Mouse (Mus musculus): Measurements from ENCODE around the gene Tatdn2. TPM values are rescaled to one million over a fixed set of nuclear protein-coding genes. Genes with fewer than 3 reads are reported as not detected.
"Not testable (repeated sequence)": the region's sequence is repeated elsewhere in the genome, so short reads cannot be mapped to it uniquely, and the experiment has no call there.

Gene Tatdn2
- polyA plus RNA-seq, 1 experiment: 27.6 TPM

DNA sequence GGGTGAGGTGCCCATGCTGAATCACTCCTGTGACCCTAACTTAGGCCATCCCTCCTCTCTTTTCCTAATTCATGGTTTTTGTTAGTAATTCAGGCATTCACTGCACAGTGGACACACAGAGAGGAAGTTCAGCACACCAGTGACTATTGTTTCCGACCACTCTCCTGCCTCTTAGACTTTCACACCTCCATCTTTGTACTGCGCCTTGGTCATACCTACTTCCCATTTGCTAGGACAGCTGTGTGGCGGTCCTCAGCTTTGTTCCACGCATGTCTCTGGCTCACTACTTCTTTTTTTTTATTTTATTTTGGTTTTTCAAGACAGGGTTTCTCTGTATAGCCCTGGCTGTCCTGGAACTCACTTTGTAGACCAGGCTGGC lies 5.8 kb upstream of the Tatdn2 start:
- TF ChIP-seq POLR2A (IDR thresholded peaks at IDR 0.05; ENCODE audit: borderline replicate concordance, extremely low read depth, insufficient read depth, insufficient read length, poor library complexity, severe bottlenecking) (no peak), CTCF (IDR thresholded peaks at IDR 0.05; ENCODE audit: borderline replicate concordance, extremely low read depth, insufficient read depth, insufficient read length) (no peak)
- no peak for DNase-seq (ENCODE audit: low read depth)

DNA sequence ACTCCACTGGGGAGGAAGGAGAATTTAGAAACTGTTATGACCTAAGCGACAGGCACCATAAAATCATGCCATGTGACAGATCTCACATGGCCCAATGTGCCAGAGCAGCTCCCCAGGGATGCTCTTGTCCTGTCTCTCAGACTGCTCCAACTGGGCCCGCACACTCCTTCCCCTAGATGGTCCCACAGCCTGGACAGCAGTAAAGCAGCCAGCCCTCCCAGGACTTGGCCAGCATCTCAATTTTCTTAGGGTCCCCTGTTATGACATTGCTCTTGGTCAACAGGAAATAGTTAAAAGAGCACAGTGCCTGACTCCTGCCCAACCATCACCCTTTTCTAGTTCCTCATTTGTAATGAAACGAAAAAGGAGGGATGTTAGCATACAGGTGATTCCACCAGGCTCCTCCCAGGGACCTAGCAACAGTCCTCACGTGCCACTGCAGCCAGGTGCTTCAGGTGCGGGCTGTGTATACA lies 4.2 kb upstream of the Tatdn2 start:
- TF ChIP-seq POLR2A (IDR thresholded peaks at IDR 0.05; ENCODE audit: borderline replicate concordance, extremely low read depth, insufficient read depth, insufficient read length, poor library complexity, severe bottlenecking): no peak
- DNase-seq (ENCODE audit: low read depth): no peak

DNA sequence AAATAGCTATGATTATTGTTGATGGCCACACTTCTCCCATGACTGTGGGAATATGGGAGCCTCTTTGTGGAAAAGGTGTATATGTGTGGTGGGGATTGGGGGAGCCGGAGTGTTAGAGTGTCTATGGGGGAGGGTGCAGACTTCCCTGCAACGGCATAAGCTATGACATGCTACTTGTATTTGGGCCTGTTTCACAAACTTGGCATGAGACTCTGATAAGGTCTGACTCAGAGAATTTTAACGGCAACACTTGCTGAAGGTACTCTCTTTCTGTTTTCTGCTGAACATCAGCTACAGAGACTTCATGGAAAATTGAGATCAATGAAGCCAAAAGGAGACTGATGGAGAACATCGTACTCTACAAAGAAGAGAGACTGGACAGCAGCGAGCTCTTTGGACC lies 3.5 kb upstream of the Tatdn2 start:
- TF ChIP-seq POLR2A (IDR thresholded peaks at IDR 0.05; ENCODE audit: borderline replicate concordance, extremely low read depth, insufficient read depth, insufficient read length, poor library complexity, severe bottlenecking) (no peak), CTCF (IDR thresholded peaks at IDR 0.05; ENCODE audit: borderline replicate concordance, extremely low read depth, insufficient read depth, insufficient read length) (no peak)
- DNase-seq (ENCODE audit: low read depth): no peak

DNA sequence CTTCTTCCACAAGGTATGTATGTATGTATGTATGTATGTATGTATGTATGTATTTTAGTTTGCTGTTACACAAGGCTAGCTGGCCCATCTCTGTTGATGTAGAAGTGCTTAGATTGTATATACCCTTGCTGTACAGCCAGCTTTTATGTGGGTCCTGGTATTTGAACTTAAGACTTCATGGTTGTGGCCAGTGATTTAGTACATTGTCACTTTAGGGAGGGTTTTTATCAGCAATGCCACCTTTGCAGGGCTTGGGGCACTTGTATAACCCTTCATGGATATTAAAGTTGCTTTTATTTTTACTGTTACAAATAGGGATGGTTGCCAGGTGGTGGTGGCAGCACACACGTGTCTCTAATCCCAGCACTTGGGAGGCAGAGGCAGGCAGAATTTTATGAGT lies 1.6 kb upstream of the Tatdn2 start:
- TF ChIP-seq CTCF (IDR thresholded peaks at IDR 0.05; ENCODE audit: borderline replicate concordance, extremely low read depth, insufficient read depth, insufficient read length) (no peak), POLR2A (IDR thresholded peaks at IDR 0.05; ENCODE audit: borderline replicate concordance, extremely low read depth, insufficient read depth, insufficient read length, poor library complexity, severe bottlenecking) (no peak)
- no peak for DNase-seq (ENCODE audit: low read depth)

DNA sequence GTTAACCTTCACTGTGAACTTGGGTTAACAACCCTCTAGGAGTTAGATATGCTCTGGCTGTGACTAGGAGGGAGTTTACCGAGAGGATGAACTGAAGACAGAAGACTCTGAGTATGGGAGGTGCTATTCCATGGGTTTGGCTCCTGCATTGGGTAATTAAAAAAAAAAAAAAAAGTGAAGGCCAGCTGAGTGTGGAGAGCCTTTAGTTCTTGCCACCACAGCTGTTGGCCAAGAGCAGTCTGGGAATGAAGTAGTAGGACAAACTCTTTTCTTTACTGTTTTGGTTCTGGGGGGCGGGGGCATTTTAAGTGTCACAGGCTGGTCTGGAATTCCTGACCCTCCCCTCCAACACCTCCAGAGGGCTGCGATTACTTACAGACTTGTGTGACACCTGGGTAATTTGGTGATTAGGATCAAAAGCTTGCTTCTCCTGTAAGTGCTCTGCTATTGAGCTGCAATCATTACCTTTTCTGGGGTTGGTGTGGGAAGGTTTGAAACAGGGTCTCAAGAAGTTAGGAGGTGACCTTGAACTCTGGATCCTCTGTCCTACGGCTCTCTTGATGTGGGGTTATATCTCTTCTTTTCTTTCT lies 989 bp upstream of the Tatdn2 start:
- no peak for DNase-seq (ENCODE audit: low read depth)

DNA sequence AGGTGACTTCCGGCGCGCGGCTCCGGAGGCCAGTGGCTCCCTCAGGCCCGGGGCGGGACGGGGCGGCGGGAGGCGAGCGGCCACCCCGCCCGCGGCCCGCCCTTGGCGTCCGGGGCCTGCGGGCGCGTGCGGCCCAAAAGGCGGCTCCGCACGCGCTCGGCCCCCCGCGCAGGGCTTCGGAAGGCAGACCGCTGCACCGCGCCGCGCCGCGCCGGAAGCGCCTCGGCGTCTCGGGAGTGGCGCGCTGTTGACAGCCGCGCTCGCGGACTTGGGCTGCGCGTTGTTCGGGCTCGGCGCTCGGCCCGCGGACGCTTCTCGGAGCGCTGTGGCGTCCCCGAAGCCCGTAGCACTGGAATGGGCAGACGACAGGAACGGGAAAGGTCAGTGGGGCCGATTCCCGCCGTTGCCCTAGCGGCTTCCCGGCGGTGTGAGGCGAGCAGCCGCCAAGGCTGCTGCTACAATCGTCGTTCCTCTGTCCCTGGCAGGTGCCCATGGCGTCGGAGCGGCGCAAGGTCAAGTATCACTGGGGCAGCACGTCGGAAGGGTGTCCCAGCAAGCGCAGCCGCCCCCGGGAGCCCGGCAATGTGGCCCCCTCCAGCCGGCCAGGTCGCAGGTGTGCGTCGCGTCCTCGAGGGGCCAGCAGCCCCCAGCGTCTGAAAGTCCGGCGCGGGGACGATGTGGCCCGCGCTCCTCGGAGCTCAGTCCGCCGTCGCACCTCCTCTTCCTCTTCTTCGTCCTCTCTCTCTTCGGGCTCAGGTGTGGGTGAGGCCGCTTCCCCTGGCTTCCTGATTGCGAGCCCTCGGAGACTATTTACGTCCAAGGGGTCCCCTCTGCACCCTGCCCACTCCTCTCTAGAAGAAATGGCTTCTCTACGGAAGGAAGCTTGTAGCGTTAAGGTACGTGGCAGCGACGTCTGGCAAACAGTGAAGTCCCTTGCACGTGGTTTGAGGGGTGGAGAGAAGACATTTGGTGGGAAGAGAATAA lies 664 bp downstream of the Tatdn2 start:
- no peak for TF ChIP-seq CTCF (IDR thresholded peaks at IDR 0.05; ENCODE audit: borderline replicate concordance, extremely low read depth, insufficient read depth, insufficient read length)
- TF ChIP-seq POLR2A (IDR thresholded peaks at IDR 0.05; ENCODE audit: borderline replicate concordance, extremely low read depth, insufficient read depth, insufficient read length, poor library complexity, severe bottlenecking): no peak

More for the DNA sequence above, 989 bp upstream of the Tatdn2 start:
- TF ChIP-seq POLR2A (IDR thresholded peaks at IDR 0.05; ENCODE audit: borderline replicate concordance, extremely low read depth, insufficient read depth, insufficient read length, poor library complexity, severe bottlenecking): no peak
- no peak for TF ChIP-seq CTCF (IDR thresholded peaks at IDR 0.05; ENCODE audit: borderline replicate concordance, extremely low read depth, insufficient read depth, insufficient read length)

DNA sequence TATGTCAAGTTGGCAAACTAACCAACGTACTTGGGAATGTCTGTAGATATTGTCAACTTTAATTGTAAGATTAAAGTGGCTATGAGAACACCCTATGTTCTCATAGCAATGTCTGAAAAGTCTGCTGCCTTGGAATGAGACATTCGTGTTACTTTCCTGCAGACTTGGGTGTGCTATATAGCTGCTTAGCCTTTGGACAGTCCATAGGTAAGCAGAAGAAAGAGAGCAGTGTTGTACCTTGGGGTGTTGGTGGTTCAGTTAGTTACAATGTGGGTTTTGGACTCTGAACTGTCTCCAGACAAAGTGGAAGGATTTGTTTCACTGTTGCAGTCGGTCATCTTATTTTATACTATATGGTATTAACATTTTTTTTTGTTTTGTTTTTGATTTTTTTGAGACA lies 15.9 kb downstream of the Tatdn2 start:
- TF ChIP-seq POLR2A (IDR thresholded peaks at IDR 0.05; ENCODE audit: borderline replicate concordance, extremely low read depth, insufficient read depth, insufficient read length, poor library complexity, severe bottlenecking) (no peak), CTCF (IDR thresholded peaks at IDR 0.05; ENCODE audit: borderline replicate concordance, extremely low read depth, insufficient read depth, insufficient read length) (no peak)
- DNase-seq (ENCODE audit: low read depth): no peak

More for the DNA sequence above, 664 bp downstream of the Tatdn2 start:
- peak; percentile 20 for DNase-seq (ENCODE audit: low read depth)

DNA sequence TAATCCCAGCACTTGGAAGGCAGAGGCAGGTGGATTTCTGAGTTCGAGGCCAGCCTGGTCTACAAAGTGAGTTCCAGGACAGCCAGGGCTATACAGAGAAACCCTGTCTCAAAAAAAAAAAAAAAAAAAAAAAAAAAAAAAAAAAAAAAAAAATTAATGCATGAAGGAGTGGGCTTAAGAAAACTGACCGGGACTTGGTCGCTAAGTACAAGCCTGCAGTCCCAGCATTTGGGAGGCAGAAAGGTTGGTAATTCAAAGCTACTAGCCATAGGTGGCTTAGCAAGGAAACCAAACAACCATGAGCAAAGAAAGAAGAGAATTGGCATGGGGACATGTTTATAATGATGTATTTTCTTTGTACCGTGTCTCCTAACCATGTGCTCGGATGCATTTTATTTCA lies 16.5 kb downstream of the Tatdn2 start:
- DNase-seq (ENCODE audit: low read depth): not testable (repeated sequence)

DNA sequence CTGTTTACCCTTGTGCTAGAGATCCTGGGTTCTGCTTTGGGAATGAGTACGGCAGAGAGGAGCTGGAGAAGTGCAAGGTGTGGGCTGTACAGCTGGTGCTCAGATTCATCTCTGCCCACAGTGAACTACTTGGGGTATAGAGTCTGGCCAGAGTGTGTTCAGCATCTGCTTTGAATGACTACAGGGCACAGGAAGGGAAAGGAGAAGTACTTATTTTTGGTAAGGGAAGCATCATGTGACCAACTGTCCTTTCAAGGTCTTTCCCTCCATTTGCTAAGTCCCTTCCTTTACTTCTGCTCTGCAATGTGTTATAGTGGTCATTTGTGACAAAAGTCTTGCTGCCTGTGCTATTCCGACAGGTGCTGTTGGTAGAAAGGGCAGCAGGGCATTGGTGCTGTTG lies 17.4 kb downstream of the Tatdn2 start:
- no peak for DNase-seq (ENCODE audit: low read depth)
- no peak for TF ChIP-seq POLR2A (IDR thresholded peaks at IDR 0.05; ENCODE audit: borderline replicate concordance, extremely low read depth, insufficient read depth, insufficient read length, poor library complexity, severe bottlenecking)
- TF ChIP-seq CTCF (IDR thresholded peaks at IDR 0.05; ENCODE audit: borderline replicate concordance, extremely low read depth, insufficient read depth, insufficient read length): no peak

DNA sequence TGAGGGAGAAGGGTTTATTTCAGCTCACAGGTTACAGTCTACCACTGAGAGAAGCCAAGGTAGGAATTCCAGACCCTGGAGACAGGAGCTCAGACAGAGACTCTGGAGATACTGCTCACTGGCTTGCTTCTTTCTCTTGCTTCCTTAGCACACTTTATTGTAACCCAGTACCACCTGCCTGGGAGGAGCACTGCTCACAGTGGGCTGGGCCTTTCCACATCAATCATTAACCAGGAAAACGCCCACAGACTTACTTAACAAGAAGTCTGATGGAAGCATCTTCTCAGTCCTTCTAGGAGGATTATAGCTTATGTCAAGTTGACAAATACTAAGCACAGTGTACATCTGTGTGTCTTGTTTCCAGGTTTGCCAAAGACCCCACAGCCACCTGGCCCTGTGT lies 17.9 kb downstream of the Tatdn2 start:
- TF ChIP-seq CTCF (IDR thresholded peaks at IDR 0.05; ENCODE audit: borderline replicate concordance, extremely low read depth, insufficient read depth, insufficient read length): no peak
- TF ChIP-seq POLR2A (IDR thresholded peaks at IDR 0.05; ENCODE audit: borderline replicate concordance, extremely low read depth, insufficient read depth, insufficient read length, poor library complexity, severe bottlenecking): no peak
- no peak for DNase-seq (ENCODE audit: low read depth)

DNA sequence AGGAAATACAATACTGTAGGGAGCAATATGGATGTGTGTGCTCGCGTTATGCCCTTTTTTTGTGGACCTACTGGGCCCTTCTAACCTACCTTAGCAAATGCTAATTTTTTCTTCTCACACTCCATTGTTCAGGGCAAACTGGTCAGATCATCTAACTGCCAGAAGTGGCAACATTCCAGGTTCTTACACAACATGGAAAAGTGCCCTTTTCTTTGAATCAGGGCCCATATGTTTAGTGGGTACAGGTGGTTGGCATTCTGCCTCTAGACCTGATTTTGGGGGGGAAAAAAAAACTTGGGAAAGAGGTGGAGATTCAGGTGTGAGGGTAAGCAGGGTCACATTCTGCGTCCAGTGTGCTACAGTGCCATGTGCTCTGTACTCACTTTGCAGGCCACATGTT lies 20.7 kb downstream of the Tatdn2 start:
- TF ChIP-seq CTCF (IDR thresholded peaks at IDR 0.05; ENCODE audit: borderline replicate concordance, extremely low read depth, insufficient read depth, insufficient read length) (no peak), POLR2A (IDR thresholded peaks at IDR 0.05; ENCODE audit: borderline replicate concordance, extremely low read depth, insufficient read depth, insufficient read length, poor library complexity, severe bottlenecking) (no peak)
- peak; percentile 3 for DNase-seq (ENCODE audit: low read depth)

DNA sequence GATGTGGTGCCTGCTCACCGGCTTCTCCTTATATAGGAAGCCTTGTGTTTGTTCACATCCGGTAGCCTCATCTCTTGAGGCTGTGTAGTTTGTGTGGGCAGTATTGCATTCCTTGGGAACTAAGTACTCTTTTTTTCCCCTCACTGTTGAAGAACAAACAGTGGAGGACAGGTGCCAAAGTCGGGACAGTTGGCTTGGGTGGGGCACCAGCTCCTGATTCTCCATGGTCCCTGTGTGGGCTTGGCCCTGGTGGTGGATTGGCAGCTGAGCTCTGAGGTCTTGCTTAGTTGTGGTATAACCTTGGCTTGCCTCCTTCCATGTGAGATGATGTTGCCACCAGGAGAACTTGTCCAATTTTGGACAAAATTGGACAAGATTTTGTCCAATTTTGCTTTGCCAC lies 23.0 kb downstream of the Tatdn2 start, which contains the start of gene Ghrl:
TSS of gene Ghrl (minus strand) at position 3 of the 400 bp plus-strand sequence.
- DNase-seq (ENCODE audit: low read depth): no peak
- TF ChIP-seq POLR2A (IDR thresholded peaks at IDR 0.05; ENCODE audit: borderline replicate concordance, extremely low read depth, insufficient read depth, insufficient read length, poor library complexity, severe bottlenecking): no peak
- no peak for TF ChIP-seq CTCF (IDR thresholded peaks at IDR 0.05; ENCODE audit: borderline replicate concordance, extremely low read depth, insufficient read depth, insufficient read length)

Measured in brain, embryonic 14.5 days (tissue).